13 mouse cellular contexts compared by ENCODE assay signal in genomic region chr8:121968542-121968941, GRCm38 (mm10). TPM values are rescaled to one million over a fixed set of nuclear protein-coding genes. Genes with fewer than 3 reads are reported as not detected.
DNase-seq lines count a peak whose midpoint lies in the region; ATAC-seq and TF ChIP-seq lines count a peak whose summit lies in the region.
"Had no signal": no experiment of that assay in that cellular context is flagged by ENCODE, and none has a peak within 500 bp of the region (broad histone marks: within the 10 kb centered on the region; RNA-seq: fewer than 3 reads in every experiment).

No protein-coding gene starts in this region.

- no peak for DNase-seq in hindbrain, embryonic 14.5 days (ENCODE audit: low spot score)
- no peak for DNase-seq in hindbrain, embryonic 10.5 days (ENCODE audit: low spot score)
- DNase-seq in stomach, postnatal 0 days (ENCODE audit: low spot score): no peak
- DNase-seq in limb, embryonic 10.5 days (ENCODE audit: low spot score): no peak
- DNase-seq in T-cell, adult 2 months (ENCODE audit: low spot score): no peak
- DNase-seq: adrenal gland, postnatal 36 days; cerebellum, adult 9-10 months; thymus, adult 2 months had no signal

- no peak for TF ChIP-seq CTCF in stomach, postnatal 0 days (IDR thresholded peaks at IDR 0.05; ENCODE audit: low read depth)

- H3K4me2 ChIP-seq in hindbrain, embryonic 14.5 days (replicated peaks): no peak overlapping the region
- no peak overlapping the region for H3K4me2 ChIP-seq in stomach, embryonic 16.5 days (ENCODE audit: low read depth, low read length)
- no peak overlapping the region for H3K4me2 ChIP-seq in stomach, postnatal 0 days (replicated peaks; ENCODE audit: low read depth)
- no peak overlapping the region for H3K4me2 ChIP-seq in neural tube, embryonic 13.5 days

- peaks cover 41% of the 10 kb centered on the region for H3K4me1 ChIP-seq in hindbrain, embryonic 14.5 days (replicated peaks; ENCODE audit: control insufficient read depth, insufficient read depth, low read length)
- peaks cover 52% of the 10 kb centered on the region for H3K4me1 ChIP-seq in hindbrain, embryonic 10.5 days (replicated peaks)
- peaks cover 31% of the 10 kb centered on the region for H3K4me1 ChIP-seq in stomach, embryonic 16.5 days (ENCODE audit: control insufficient read depth, insufficient read depth, low read length)
- H3K4me1 ChIP-seq in stomach, postnatal 0 days (replicated peaks; ENCODE audit: control insufficient read depth, insufficient read depth): peaks cover 9% of the 10 kb centered on the region
- H3K4me1 ChIP-seq in limb, embryonic 10.5 days: peaks cover 48% of the 10 kb centered on the region
- peaks cover 72% of the 10 kb centered on the region for H3K4me1 ChIP-seq in neural tube, embryonic 13.5 days (replicated peaks)

- H3K9me3 ChIP-seq in hindbrain, embryonic 14.5 days (ENCODE audit: control insufficient read depth, low read length): no peaks in the 10 kb centered on the region
- H3K9me3 ChIP-seq in hindbrain, embryonic 10.5 days: no peaks in the 10 kb centered on the region
- no peaks in the 10 kb centered on the region for H3K9me3 ChIP-seq in stomach, embryonic 16.5 days (replicated peaks; ENCODE audit: control insufficient read depth, low read length)
- no peaks in the 10 kb centered on the region for H3K9me3 ChIP-seq in stomach, postnatal 0 days (ENCODE audit: control insufficient read depth, low read length)
- no peaks in the 10 kb centered on the region for H3K9me3 ChIP-seq in limb, embryonic 10.5 days (replicated peaks)
- no peaks in the 10 kb centered on the region for H3K9me3 ChIP-seq in neural tube, embryonic 13.5 days
- H3K9me3 ChIP-seq: megakaryocyte, embryonic 14.5 days had no signal

- H3K36me3 ChIP-seq in hindbrain, embryonic 14.5 days (replicated peaks; ENCODE audit: control insufficient read depth, insufficient read depth): no peaks in the 10 kb centered on the region
- peaks cover 15% of the 10 kb centered on the region for H3K36me3 ChIP-seq in hindbrain, embryonic 10.5 days
- no peaks in the 10 kb centered on the region for H3K36me3 ChIP-seq in stomach, embryonic 16.5 days (ENCODE audit: control insufficient read depth, insufficient read depth, low read length)
- no peaks in the 10 kb centered on the region for H3K36me3 ChIP-seq in stomach, postnatal 0 days (ENCODE audit: control insufficient read depth, insufficient read depth, low read length)
- H3K36me3 ChIP-seq in limb, embryonic 10.5 days: peaks cover 25% of the 10 kb centered on the region
- H3K36me3 ChIP-seq in neural tube, embryonic 13.5 days: no peaks in the 10 kb centered on the region

- no peak for ATAC-seq in hindbrain, embryonic 14.5 days (ENCODE audit: low FRiP score)
- ATAC-seq in stomach, embryonic 16.5 days (ENCODE audit: insufficient read depth, low FRiP score): no peak
- no peak for ATAC-seq in stomach, postnatal 0 days (ENCODE audit: low FRiP score, low TSS enrichment)
- no peak for ATAC-seq in neural tube, embryonic 13.5 days (ENCODE audit: low read depth)

- no peak for TF ChIP-seq EP300 in stomach, postnatal 0 days (optimal IDR thresholded peaks at IDR 0.05)

- 74% methylated on average over 4 of the region's 4 CpGs for WGBS in hindbrain, embryonic 14.5 days
- 83% methylated on average over 4 of the region's 4 CpGs for WGBS in hindbrain, embryonic 10.5 days
- 44% methylated on average over 4 of the region's 4 CpGs for WGBS in stomach, embryonic 16.5 days
- 51% methylated on average over 4 of the region's 4 CpGs for whole genome bisulfite sequencing in stomach, postnatal 0 days
- WGBS in limb, embryonic 10.5 days: 68% methylated on average over 4 of the region's 4 CpGs
- 63% methylated on average over 4 of the region's 4 CpGs for WGBS in neural tube, embryonic 13.5 days

- H3K9ac ChIP-seq in hindbrain, embryonic 14.5 days: no peak overlapping the region
- H3K9ac ChIP-seq in stomach, embryonic 16.5 days (ENCODE audit: low read length): no peak overlapping the region
- H3K9ac ChIP-seq in stomach, postnatal 0 days (ENCODE audit: low read length): no peak overlapping the region
- peak overlapping the region; percentile 22; the same call in 1 of the 2 replicates for H3K9ac ChIP-seq in neural tube, embryonic 13.5 days

- no peaks in the 10 kb centered on the region for H3K27me3 ChIP-seq in hindbrain, embryonic 14.5 days (ENCODE audit: control insufficient read depth, insufficient read depth, low read length)
- no peaks in the 10 kb centered on the region for H3K27me3 ChIP-seq in hindbrain, embryonic 10.5 days (ENCODE audit: insufficient read depth, poor library complexity, severe bottlenecking)
- no peaks in the 10 kb centered on the region for H3K27me3 ChIP-seq in stomach, embryonic 16.5 days (ENCODE audit: control insufficient read depth, insufficient read depth, low read length)
- H3K27me3 ChIP-seq in stomach, postnatal 0 days (ENCODE audit: control insufficient read depth, insufficient read depth, low read length): no peaks in the 10 kb centered on the region
- no peaks in the 10 kb centered on the region for H3K27me3 ChIP-seq in limb, embryonic 10.5 days (ENCODE audit: low read depth, poor library complexity, severe bottlenecking)
- no peaks in the 10 kb centered on the region for H3K27me3 ChIP-seq in neural tube, embryonic 13.5 days
- H3K27me3 ChIP-seq: CH12.LX; megakaryocyte, embryonic 14.5 days had no signal

- H3K27ac ChIP-seq in hindbrain, embryonic 14.5 days: peak overlapping the region; percentile 65
- no peak overlapping the region for H3K27ac ChIP-seq in hindbrain, embryonic 10.5 days
- peak overlapping the region; percentile 19; the same call in 1 of the 2 replicates for H3K27ac ChIP-seq in stomach, embryonic 16.5 days (ENCODE audit: low read length)
- no peak overlapping the region for H3K27ac ChIP-seq in stomach, postnatal 0 days (replicated peaks)
- H3K27ac ChIP-seq in limb, embryonic 10.5 days: peak overlapping the region; percentile 75
- peak overlapping the region; percentile 84 for H3K27ac ChIP-seq in neural tube, embryonic 13.5 days (replicated peaks)

- H3K4me3 ChIP-seq in hindbrain, embryonic 14.5 days (replicated peaks; ENCODE audit: low read length): no peak overlapping the region
- no peak overlapping the region for H3K4me3 ChIP-seq in hindbrain, embryonic 10.5 days
- no peak overlapping the region for H3K4me3 ChIP-seq in stomach, embryonic 16.5 days (replicated peaks; ENCODE audit: low read length)
- no peak overlapping the region for H3K4me3 ChIP-seq in stomach, postnatal 0 days (ENCODE audit: low read depth, low read length)
- no peak overlapping the region for H3K4me3 ChIP-seq in limb, embryonic 10.5 days
- no peak overlapping the region for H3K4me3 ChIP-seq in neural tube, embryonic 13.5 days
- H3K4me3 ChIP-seq: megakaryocyte, embryonic 14.5 days had no signal

RNA-seq across cellular contexts. Expression of gene Banp, which starts 19.0 kb away (rescaled TPM):
- 37.8 and 50.5 TPM in 2 replicates for polyA plus RNA-seq in hindbrain, embryonic 14.5 days (2014; fragmentation: Nextera tagmentation; extraction: Ambion mirVana)
- 56.9 and 64.5 TPM in 2 replicates for polyA plus RNA-seq in hindbrain, embryonic 10.5 days (2016; fragmentation: Nextera tagmentation; extraction: Ambion mirVana)
- 35.9 and 36.4 TPM in 2 replicates for polyA plus RNA-seq in stomach, embryonic 16.5 days (2015; fragmentation: Nextera tagmentation; extraction: Ambion mirVana)
- 9.0 and 10.0 TPM in 2 replicates for polyA plus RNA-seq in stomach, postnatal 0 days (2015; fragmentation: Nextera tagmentation; extraction: Ambion mirVana)
- 55.4 and 60.0 TPM in 2 replicates for polyA plus RNA-seq in limb, embryonic 10.5 days (2016; fragmentation: Nextera tagmentation; extraction: Ambion mirVana)
- polyA plus RNA-seq in neural tube, embryonic 13.5 days (2015; fragmentation: Nextera tagmentation; extraction: Ambion mirVana): 59.9 and 60.1 TPM in 2 replicates

RNA-seq across cellular contexts. Expression of gene Car5a, which starts 23.8 kb away (rescaled TPM):
- polyA plus RNA-seq in hindbrain, embryonic 14.5 days (2014; fragmentation: Nextera tagmentation; extraction: Ambion mirVana): not detected in 2 replicates
- polyA plus RNA-seq in hindbrain, embryonic 10.5 days (2016; fragmentation: Nextera tagmentation; extraction: Ambion mirVana): 0.12 and 0.17 TPM in 2 replicates
- 0.19 and 0.40 TPM in 2 replicates for polyA plus RNA-seq in stomach, embryonic 16.5 days (2015; fragmentation: Nextera tagmentation; extraction: Ambion mirVana)
- 0.12 and 0.30 TPM in 2 replicates for polyA plus RNA-seq in stomach, postnatal 0 days (2015; fragmentation: Nextera tagmentation; extraction: Ambion mirVana)
- polyA plus RNA-seq in limb, embryonic 10.5 days (2016; fragmentation: Nextera tagmentation; extraction: Ambion mirVana): 0.20 TPM in 1 of 2 replicates, not detected in the other
- 0.23 and 0.31 TPM in 2 replicates for polyA plus RNA-seq in neural tube, embryonic 13.5 days (2015; fragmentation: Nextera tagmentation; extraction: Ambion mirVana)
- polyA plus RNA-seq: heart, embryonic 16.5 days; thymus, adult 2 months had no signal

Comparison
In these comparisons a context has a peak if more than half of its experiments do, and no peak if none do; other contexts are left out.
1. H3K27ac ChIP-seq: peak in hindbrain, embryonic 14.5 days (single experiment), stomach, embryonic 16.5 days (single experiment), limb, embryonic 10.5 days (single experiment) and neural tube, embryonic 13.5 days (single experiment); none in hindbrain, embryonic 10.5 days (single experiment) and stomach, postnatal 0 days (single experiment).